Mouse (Mus musculus): ENCODE measurements around the gene Ubtd2.

- no peak for TF ChIP-seq CTCF (IDR thresholded peaks at IDR 0.05; ENCODE audit: insufficient read depth, low read depth, low read length)
- no peak for TF ChIP-seq POLR2A (IDR thresholded peaks at IDR 0.05; ENCODE audit: insufficient read depth, low read depth, low read length)
Observed at GRCm38 (mm10) chr11:32546483-32546882, 91.3 kb downstream of the Ubtd2 start.
